Mouse (Mus musculus): ENCODE results near the gene Gm9857. TPM values are rescaled to one million over a fixed set of nuclear protein-coding genes. Genes with fewer than 3 reads are reported as not detected.

Gm9857 gene
- polyA plus RNA-seq, 1 experiment from 2014 or later, result not detected

- no peak for TF ChIP-seq EP300 (optimal IDR thresholded peaks at IDR 0.05)
- DNase-seq (ENCODE audit: low spot score), result no peak
- H3K4me1 ChIP-seq (replicated peaks; ENCODE audit: control insufficient read depth, insufficient read depth), result no peaks in the 10 kb centered on the region
- H3K9me3 ChIP-seq (ENCODE audit: control insufficient read depth, low read length), result no peaks in the 10 kb centered on the region
- no peak overlapping the region for H3K27ac ChIP-seq (replicated peaks)
- H3K4me2 ChIP-seq (replicated peaks; ENCODE audit: low read depth), result no peak overlapping the region
- no peaks in the 10 kb centered on the region for H3K36me3 ChIP-seq (ENCODE audit: control insufficient read depth, insufficient read depth, low read length)
- H3K27me3 ChIP-seq (ENCODE audit: control insufficient read depth, insufficient read depth, low read length), result no peaks in the 10 kb centered on the region
- 70% methylated on average over 3 of the region's 3 CpGs for WGBS
- no peak for ATAC-seq (ENCODE audit: low FRiP score, low TSS enrichment)
- no peak overlapping the region for H3K9ac ChIP-seq (ENCODE audit: low read length)
- H3K4me3 ChIP-seq (ENCODE audit: low read depth, low read length), result no peak overlapping the region
Observed at GRCm38 (mm10) chr3:108963776-108964175, 23.5 kb upstream of the Gm9857 start.

- Histone ChIP-seq H3K4me2 (replicated peaks; ENCODE audit: low read depth) (no peak overlapping the region), H3K4me3 (ENCODE audit: low read depth, low read length) (no peak overlapping the region), H3K36me3 (ENCODE audit: control insufficient read depth, insufficient read depth, low read length) (no peaks in the 10 kb centered on the region), H3K9me3 (ENCODE audit: control insufficient read depth, low read length) (no peaks in the 10 kb centered on the region), H3K9ac (ENCODE audit: low read length) (no peak overlapping the region), H3K4me1 (replicated peaks; ENCODE audit: control insufficient read depth, insufficient read depth) (no peaks in the 10 kb centered on the region), H3K27me3 (ENCODE audit: control insufficient read depth, insufficient read depth, low read length) (no peaks in the 10 kb centered on the region), H3K27ac (replicated peaks) (no peak overlapping the region)
- DNase-seq (ENCODE audit: low spot score), result no peak
- WGBS, result 61% methylated on average over 3 of the region's 3 CpGs
- no peak for ATAC-seq (ENCODE audit: low FRiP score, low TSS enrichment)
- no peak for TF ChIP-seq EP300 (optimal IDR thresholded peaks at IDR 0.05)
- TF ChIP-seq CTCF (IDR thresholded peaks at IDR 0.05; ENCODE audit: low read depth), result no peak
Observed at GRCm38 (mm10) chr3:108963278-108963677, 23.0 kb upstream of the Gm9857 start.

- no peak for TF ChIP-seq CTCF (IDR thresholded peaks at IDR 0.05; ENCODE audit: low read depth)
- no peak for TF ChIP-seq EP300 (optimal IDR thresholded peaks at IDR 0.05)
- ATAC-seq (ENCODE audit: low FRiP score, low TSS enrichment), result peak; percentile 10; the same call in 1 of the 2 replicates
- Histone ChIP-seq H3K9me3 (ENCODE audit: control insufficient read depth, low read length) (no peaks in the 10 kb centered on the region), H3K4me2 (replicated peaks; ENCODE audit: low read depth) (peak overlapping the region; percentile 23), H3K9ac (ENCODE audit: low read length) (no peak overlapping the region), H3K27ac (replicated peaks) (peak overlapping the region; percentile 45), H3K27me3 (ENCODE audit: control insufficient read depth, insufficient read depth, low read length) (no peaks in the 10 kb centered on the region), H3K36me3 (ENCODE audit: control insufficient read depth, insufficient read depth, low read length) (no peaks in the 10 kb centered on the region), H3K4me1 (replicated peaks; ENCODE audit: control insufficient read depth, insufficient read depth) (no peaks in the 10 kb centered on the region), H3K4me3 (ENCODE audit: low read depth, low read length) (no peak overlapping the region)
- 30% methylated on average over 6 of the region's 6 CpGs for WGBS
- no peak for DNase-seq (ENCODE audit: low spot score)
Observed at GRCm38 (mm10) chr3:108961655-108962054, 21.4 kb upstream of the Gm9857 start.

GRCm38 (mm10) chr3:108961226-108961625, 21.0 kb upstream of the Gm9857 start:
- WGBS, result 37% methylated on average over 7 of the region's 7 CpGs
- Histone ChIP-seq H3K27me3 (ENCODE audit: control insufficient read depth, insufficient read depth, low read length) (no peaks in the 10 kb centered on the region), H3K9ac (ENCODE audit: low read length) (no peak overlapping the region), H3K4me3 (ENCODE audit: low read depth, low read length) (no peak overlapping the region), H3K4me1 (replicated peaks; ENCODE audit: control insufficient read depth, insufficient read depth) (no peaks in the 10 kb centered on the region), H3K4me2 (replicated peaks; ENCODE audit: low read depth) (peak overlapping the region; percentile 23), H3K9me3 (ENCODE audit: control insufficient read depth, low read length) (no peaks in the 10 kb centered on the region), H3K36me3 (ENCODE audit: control insufficient read depth, insufficient read depth, low read length) (no peaks in the 10 kb centered on the region), H3K27ac (replicated peaks) (peak overlapping the region; percentile 45; the same call in 1 of the 2 replicates)
- DNase-seq (ENCODE audit: low spot score) (no peak), ATAC-seq (ENCODE audit: low FRiP score, low TSS enrichment) (peak; percentile 71)
- TF ChIP-seq CTCF (IDR thresholded peaks at IDR 0.05; ENCODE audit: low read depth) (no peak), EP300 (optimal IDR thresholded peaks at IDR 0.05) (no peak)

GRCm38 (mm10) chr3:108959680-108960295, 19.5 kb upstream of the Gm9857 start:
- Histone ChIP-seq H3K27ac (replicated peaks) (no peak overlapping the region), H3K9ac (ENCODE audit: low read length) (no peak overlapping the region), H3K9me3 (ENCODE audit: control insufficient read depth, low read length) (no peaks in the 10 kb centered on the region), H3K27me3 (ENCODE audit: control insufficient read depth, insufficient read depth, low read length) (no peaks in the 10 kb centered on the region), H3K36me3 (ENCODE audit: control insufficient read depth, insufficient read depth, low read length) (no peaks in the 10 kb centered on the region), H3K4me2 (replicated peaks; ENCODE audit: low read depth) (no peak overlapping the region), H3K4me3 (ENCODE audit: low read depth, low read length) (no peak overlapping the region), H3K4me1 (replicated peaks; ENCODE audit: control insufficient read depth, insufficient read depth) (no peaks in the 10 kb centered on the region)
- TF ChIP-seq CTCF (IDR thresholded peaks at IDR 0.05; ENCODE audit: low read depth) (no peak), EP300 (optimal IDR thresholded peaks at IDR 0.05) (no peak)
- DNase-seq (ENCODE audit: low spot score) (no peak), ATAC-seq (ENCODE audit: low FRiP score, low TSS enrichment) (no peak)
- 56% methylated on average over 13 of the region's 13 CpGs for WGBS

GRCm38 (mm10) chr3:108957976-108958375, 17.7 kb upstream of the Gm9857 start:
- no peak for ATAC-seq (ENCODE audit: low FRiP score, low TSS enrichment)
- no peak for DNase-seq (ENCODE audit: low spot score)
- no peak for TF ChIP-seq CTCF (IDR thresholded peaks at IDR 0.05; ENCODE audit: low read depth)
- no peak for TF ChIP-seq EP300 (optimal IDR thresholded peaks at IDR 0.05)
- H3K27ac ChIP-seq (replicated peaks), result no peak overlapping the region
- no peaks in the 10 kb centered on the region for H3K36me3 ChIP-seq (ENCODE audit: control insufficient read depth, insufficient read depth, low read length)
- no peaks in the 10 kb centered on the region for H3K4me1 ChIP-seq (replicated peaks; ENCODE audit: control insufficient read depth, insufficient read depth)
- H3K9me3 ChIP-seq (ENCODE audit: control insufficient read depth, low read length), result no peaks in the 10 kb centered on the region
- no peaks in the 10 kb centered on the region for H3K27me3 ChIP-seq (ENCODE audit: control insufficient read depth, insufficient read depth, low read length)
- no peak overlapping the region for H3K4me3 ChIP-seq (ENCODE audit: low read depth, low read length)
- no peak overlapping the region for H3K4me2 ChIP-seq (replicated peaks; ENCODE audit: low read depth)
- H3K9ac ChIP-seq (ENCODE audit: low read length), result no peak overlapping the region
